22 mouse cellular contexts compared by ENCODE assay signal in genomic region chr10:67108096-67108495, GRCm38 (mm10). TPM values are rescaled to one million over a fixed set of nuclear protein-coding genes. Genes with fewer than 3 reads are reported as not detected.
A peak's percentile ranks its signal among the peaks of the same experiment; 100 is the strongest.
DNase-seq lines count a peak whose midpoint lies in the region; ATAC-seq and TF ChIP-seq lines count a peak whose summit lies in the region.
"Had no signal": no experiment of that assay in that cellular context is flagged by ENCODE, and none has a peak within 500 bp of the region (broad histone marks: within the 10 kb centered on the region; RNA-seq: fewer than 3 reads in every experiment).

No protein-coding gene starts in this region.

- no peak for TF ChIP-seq CTCF in hindbrain, postnatal 0 days (IDR thresholded peaks at IDR 0.05; ENCODE audit: low read depth)
- no peak for TF ChIP-seq CTCF in E14TG2a.4 (conservative IDR thresholded peaks at IDR 0.05; ENCODE audit: low read length)

- H3K36me3 ChIP-seq in forebrain, embryonic 12.5 days (replicated peaks): 0 out of 2 replicates have a peak, but pooled peaks cover 4% of the 10 kb centered on the region
- no peaks in the 10 kb centered on the region for H3K36me3 ChIP-seq in forebrain, embryonic 15.5 days
- 0 out of 2 replicates have a peak, but pooled peaks cover 4% of the 10 kb centered on the region for H3K36me3 ChIP-seq in hindbrain, postnatal 0 days (ENCODE audit: insufficient read depth, low read length)
- H3K36me3 ChIP-seq in hindbrain, embryonic 14.5 days (replicated peaks; ENCODE audit: control insufficient read depth, insufficient read depth): no peaks in the 10 kb centered on the region
- no peaks in the 10 kb centered on the region; the same call in 1 of the 2 replicates for H3K36me3 ChIP-seq in liver, embryonic 15.5 days (replicated peaks)
- H3K36me3 ChIP-seq in liver, embryonic 12.5 days: no peaks in the 10 kb centered on the region
- peaks cover 73% of the 10 kb centered on the region for H3K36me3 ChIP-seq in E14TG2a.4 (ENCODE audit: insufficient read depth, low read length)
- H3K36me3 ChIP-seq: hindbrain, embryonic 15.5 days had no signal

- H3K4me2 ChIP-seq in forebrain, embryonic 12.5 days: no peak overlapping the region
- no peak overlapping the region for H3K4me2 ChIP-seq in forebrain, embryonic 15.5 days (replicated peaks)
- H3K4me2 ChIP-seq in hindbrain, postnatal 0 days (ENCODE audit: low read depth, low read length): no peak overlapping the region
- H3K4me2 ChIP-seq in hindbrain, embryonic 14.5 days (replicated peaks): no peak overlapping the region
- peak overlapping the region; percentile 23; the same call in 1 of the 2 replicates for H3K4me2 ChIP-seq in liver, embryonic 15.5 days
- no peak overlapping the region for H3K4me2 ChIP-seq in liver, embryonic 12.5 days
- H3K4me2 ChIP-seq: embryonic facial prominence, embryonic 15.5 days; heart, embryonic 13.5 days; hindbrain, embryonic 15.5 days; kidney, embryonic 15.5 days; limb, embryonic 15.5 days; midbrain, embryonic 11.5 days had no signal

- H3K4me3 ChIP-seq in forebrain, embryonic 12.5 days (replicated peaks): no peak overlapping the region
- H3K4me3 ChIP-seq in forebrain, embryonic 15.5 days: no peak overlapping the region
- H3K4me3 ChIP-seq in hindbrain, postnatal 0 days (ENCODE audit: low read length): no peak overlapping the region
- H3K4me3 ChIP-seq in hindbrain, embryonic 14.5 days (replicated peaks; ENCODE audit: low read length): no peak overlapping the region
- H3K4me3 ChIP-seq in liver, embryonic 15.5 days (replicated peaks): no peak overlapping the region
- H3K4me3 ChIP-seq in liver, embryonic 12.5 days: no peak overlapping the region
- 0 out of 2 replicates have a peak overlapping the region, but pooled peaks have one; percentile 17 for H3K4me3 ChIP-seq in E14TG2a.4 (replicated peaks; ENCODE audit: low read length)
- H3K4me3 ChIP-seq: embryonic facial prominence, embryonic 15.5 days; heart, embryonic 13.5 days; hindbrain, embryonic 15.5 days; kidney, embryonic 15.5 days; limb, embryonic 15.5 days had no signal

- no peak for ATAC-seq in forebrain, embryonic 12.5 days (ENCODE audit: low FRiP score)
- ATAC-seq in forebrain, embryonic 15.5 days (replicated peaks): no peak; the same call in 1 of the 2 replicates
- ATAC-seq in hindbrain, postnatal 0 days: no peak
- no peak for ATAC-seq in hindbrain, embryonic 14.5 days (ENCODE audit: low FRiP score)
- ATAC-seq in liver, embryonic 15.5 days (ENCODE audit: insufficient read depth): 0 out of 2 replicates have a peak, but pooled peaks have one; percentile 3
- no peak for ATAC-seq in liver, embryonic 12.5 days

- H3K9ac ChIP-seq in forebrain, embryonic 12.5 days: no peak overlapping the region
- no peak overlapping the region for H3K9ac ChIP-seq in forebrain, embryonic 15.5 days (replicated peaks)
- H3K9ac ChIP-seq in hindbrain, postnatal 0 days (replicated peaks; ENCODE audit: low read length): no peak overlapping the region
- no peak overlapping the region for H3K9ac ChIP-seq in hindbrain, embryonic 14.5 days
- H3K9ac ChIP-seq in liver, embryonic 15.5 days: no peak overlapping the region
- no peak overlapping the region for H3K9ac ChIP-seq in liver, embryonic 12.5 days
- H3K9ac ChIP-seq: embryonic facial prominence, embryonic 15.5 days; hindbrain, embryonic 15.5 days; kidney, embryonic 15.5 days; limb, embryonic 15.5 days had no signal

- 0 out of 2 replicates have a peak overlapping the region, but pooled peaks have one; percentile 2 for H3K27ac ChIP-seq in forebrain, embryonic 12.5 days
- H3K27ac ChIP-seq in forebrain, embryonic 15.5 days (replicated peaks): no peak overlapping the region
- H3K27ac ChIP-seq in hindbrain, postnatal 0 days: no peak overlapping the region
- no peak overlapping the region for H3K27ac ChIP-seq in hindbrain, embryonic 14.5 days
- 0 out of 2 replicates have a peak overlapping the region, but pooled peaks have one; percentile 38 for H3K27ac ChIP-seq in liver, embryonic 15.5 days (replicated peaks)
- H3K27ac ChIP-seq in liver, embryonic 12.5 days: no peak overlapping the region
- H3K27ac ChIP-seq: heart, embryonic 13.5 days; hindbrain, embryonic 15.5 days; limb, embryonic 15.5 days had no signal

- H3K27me3 ChIP-seq in forebrain, embryonic 12.5 days: no peaks in the 10 kb centered on the region
- H3K27me3 ChIP-seq in forebrain, embryonic 15.5 days: no peaks in the 10 kb centered on the region
- H3K27me3 ChIP-seq in hindbrain, postnatal 0 days (ENCODE audit: insufficient read depth, low read length): no peaks in the 10 kb centered on the region
- no peaks in the 10 kb centered on the region for H3K27me3 ChIP-seq in hindbrain, embryonic 14.5 days (ENCODE audit: control insufficient read depth, insufficient read depth, low read length)
- H3K27me3 ChIP-seq in liver, embryonic 15.5 days: no peaks in the 10 kb centered on the region
- H3K27me3 ChIP-seq in liver, embryonic 12.5 days (replicated peaks): no peaks in the 10 kb centered on the region
- no peaks in the 10 kb centered on the region for H3K27me3 ChIP-seq in E14TG2a.4 (ENCODE audit: insufficient read depth, low read length)
- H3K27me3 ChIP-seq: embryonic facial prominence, embryonic 15.5 days; heart, embryonic 13.5 days; hindbrain, embryonic 15.5 days; kidney, embryonic 15.5 days; limb, embryonic 15.5 days had no signal

- DNase-seq in hindbrain, postnatal 0 days (ENCODE audit: low spot score): peak; percentile 35
- DNase-seq in hindbrain, embryonic 14.5 days (ENCODE audit: low spot score): no peak
- DNase-seq in frontal cortex, adult 2 months (ENCODE audit: extremely low spot score in 1 of 2, low spot score in 1 of 2): no peak
- DNase-seq: adrenal gland, postnatal 25 days; cerebellum, adult 11 months; gastrocnemius, postnatal 10 days; kidney, adult 11 months; left cerebral cortex, postnatal 4 days; lung, postnatal 10 days; thymus, adult 18-20 months; thymus, postnatal 36 days had no signal

- WGBS in forebrain, embryonic 12.5 days: 51% methylated on average over 9 of the region's 9 CpGs
- WGBS in forebrain, embryonic 15.5 days: 21% methylated on average over 9 of the region's 9 CpGs
- WGBS in hindbrain, postnatal 0 days: 40% methylated on average over 9 of the region's 9 CpGs
- WGBS in hindbrain, embryonic 14.5 days: 52% methylated on average over 9 of the region's 9 CpGs
- 74% methylated on average over 9 of the region's 9 CpGs for WGBS in liver, embryonic 15.5 days (ENCODE audit: insufficient replicate concordance)
- WGBS in liver, embryonic 12.5 days (ENCODE audit: insufficient replicate concordance): 77% methylated on average over 9 of the region's 9 CpGs

- H3K9me3 ChIP-seq in forebrain, embryonic 12.5 days: no peaks in the 10 kb centered on the region
- H3K9me3 ChIP-seq in forebrain, embryonic 15.5 days: no peaks in the 10 kb centered on the region
- no peaks in the 10 kb centered on the region for H3K9me3 ChIP-seq in hindbrain, postnatal 0 days (ENCODE audit: low read length)
- H3K9me3 ChIP-seq in hindbrain, embryonic 14.5 days (ENCODE audit: control insufficient read depth, low read length): no peaks in the 10 kb centered on the region
- H3K9me3 ChIP-seq in liver, embryonic 15.5 days (replicated peaks): no peaks in the 10 kb centered on the region
- H3K9me3 ChIP-seq in liver, embryonic 12.5 days (replicated peaks): no peaks in the 10 kb centered on the region
- H3K9me3 ChIP-seq in E14TG2a.4 (ENCODE audit: low read length): no peaks in the 10 kb centered on the region
- H3K9me3 ChIP-seq: embryonic facial prominence, embryonic 15.5 days; heart, embryonic 13.5 days; hindbrain, embryonic 15.5 days; kidney, embryonic 15.5 days; limb, embryonic 15.5 days had no signal

- H3K4me1 ChIP-seq in forebrain, embryonic 12.5 days: peaks cover 67% of the 10 kb centered on the region
- H3K4me1 ChIP-seq in forebrain, embryonic 15.5 days: peaks cover 62% of the 10 kb centered on the region
- peaks cover 26% of the 10 kb centered on the region for H3K4me1 ChIP-seq in hindbrain, postnatal 0 days (ENCODE audit: insufficient read depth, low read length)
- peaks cover 65% of the 10 kb centered on the region for H3K4me1 ChIP-seq in hindbrain, embryonic 14.5 days (replicated peaks; ENCODE audit: control insufficient read depth, insufficient read depth, low read length)
- H3K4me1 ChIP-seq in liver, embryonic 15.5 days (replicated peaks): peaks cover 64% of the 10 kb centered on the region
- peaks cover 79% of the 10 kb centered on the region for H3K4me1 ChIP-seq in liver, embryonic 12.5 days
- H3K4me1 ChIP-seq in E14TG2a.4 (replicated peaks; ENCODE audit: low read depth, low read length): peaks cover 100% of the 10 kb centered on the region

RNA-seq across cellular contexts. Expression of gene Reep3, which starts 11.4 kb away (rescaled TPM):
- polyA plus RNA-seq in forebrain, embryonic 12.5 days (2016; fragmentation: Nextera tagmentation; extraction: Ambion mirVana): 43.8 and 46.9 TPM in 2 replicates
- polyA plus RNA-seq in forebrain, embryonic 15.5 days (2015; fragmentation: Nextera tagmentation; extraction: Ambion mirVana): 36.6 and 37.0 TPM in 2 replicates
- total RNA-seq in hindbrain, postnatal 0 days (2014; rRNA removed): 33.9 and 35.5 TPM in 2 replicates
- polyA plus RNA-seq in hindbrain, postnatal 0 days (2015; fragmentation: Nextera tagmentation; extraction: Ambion mirVana): 36.2 and 37.5 TPM in 2 replicates
- 32.4 and 32.8 TPM in 2 replicates for polyA plus RNA-seq in hindbrain, embryonic 14.5 days (2014; fragmentation: Nextera tagmentation; extraction: Ambion mirVana)
- 8.9 and 9.2 TPM in 2 replicates for polyA plus RNA-seq in liver, embryonic 15.5 days (2015; fragmentation: Nextera tagmentation; extraction: Ambion mirVana)
- polyA plus RNA-seq in liver, embryonic 12.5 days (2016; fragmentation: Nextera tagmentation; extraction: Ambion mirVana): 8.7 and 8.8 TPM in 2 replicates
- 22.0 and 22.6 TPM in 2 replicates for polyA plus RNA-seq in frontal cortex, adult 2 months (2012; rRNA removed)

RNA-seq across cellular contexts. Expression of gene Jmjd1c, which starts 12.2 kb away (rescaled TPM):
- 50.3 and 58.6 TPM in 2 replicates for polyA plus RNA-seq in forebrain, embryonic 12.5 days (2016; fragmentation: Nextera tagmentation; extraction: Ambion mirVana)
- 64.1 and 65.2 TPM in 2 replicates for polyA plus RNA-seq in forebrain, embryonic 15.5 days (2015; fragmentation: Nextera tagmentation; extraction: Ambion mirVana)
- 53.7 and 54.1 TPM in 2 replicates for total RNA-seq in hindbrain, postnatal 0 days (2014; rRNA removed)
- polyA plus RNA-seq in hindbrain, postnatal 0 days (2015; fragmentation: Nextera tagmentation; extraction: Ambion mirVana): 45.4 and 45.6 TPM in 2 replicates
- polyA plus RNA-seq in hindbrain, embryonic 14.5 days (2014; fragmentation: Nextera tagmentation; extraction: Ambion mirVana): 41.7 and 59.5 TPM in 2 replicates
- polyA plus RNA-seq in liver, embryonic 15.5 days (2015; fragmentation: Nextera tagmentation; extraction: Ambion mirVana): 9.4 and 10.3 TPM in 2 replicates
- polyA plus RNA-seq in liver, embryonic 12.5 days (2016; fragmentation: Nextera tagmentation; extraction: Ambion mirVana): 16.1 and 16.3 TPM in 2 replicates
- polyA plus RNA-seq in frontal cortex, adult 2 months (2012; rRNA removed): 34.2 and 37.8 TPM in 2 replicates

Comparison
In these comparisons a context has a peak if more than half of its experiments do, and no peak if none do; other contexts are left out.
1. H3K27ac ChIP-seq: peak in forebrain, embryonic 12.5 days (single experiment) and liver, embryonic 15.5 days (single experiment); none in forebrain, embryonic 15.5 days (single experiment), hindbrain, postnatal 0 days (single experiment), hindbrain, embryonic 14.5 days (single experiment) and liver, embryonic 12.5 days (single experiment).